Mouse (Mus musculus) midbrain, postnatal 0 days (tissue): Measurements from ENCODE around the gene Smtn. TPM values are rescaled to one million over a fixed set of nuclear protein-coding genes. Genes with fewer than 3 reads are reported as not detected.
A peak's percentile ranks its signal among the peaks of the same experiment; 100 is the strongest.

Experiments
- ATAC-seq: fragments of 200-750 bp; cut with Nextera tagmentation; 2 replicates; pipeline ENCODE4 v1.8.0; 2017; ENCODE audit warnings: moderate number of reproducible peaks, mild to moderate bottlenecking, moderate TSS enrichment, moderate library complexity; ENCODE audit not compliant: low FRiP score
- DNase-seq: peaks from one replicate; pipeline ENCODE4 v3.0.0-alpha.2; 2015; ENCODE audit warnings: low spot score
- H3K27ac ChIP-seq: fragments of 300-500 bp; sonication (generic); 2 replicates; pipeline ENCODE4 v1.5.1; 2014; ENCODE audit warnings: low read depth, mild to moderate bottlenecking, low read length, mixed read lengths
- H3K27me3 ChIP-seq: fragments of 300-500 bp; sonication (generic); 2 replicates; pipeline ENCODE4 v1.6.1; 2014; ENCODE audit warnings: low read length, control low read depth, mixed read lengths; ENCODE audit not compliant: insufficient read depth
- H3K36me3 ChIP-seq: fragments of 300-500 bp; sonication (generic); 2 replicates; pipeline ENCODE4 v1.6.1; 2014; ENCODE audit warnings: low read length, control low read depth, mixed read lengths; ENCODE audit not compliant: insufficient read depth
- H3K4me1 ChIP-seq: fragments of 300-500 bp; sonication (generic); 2 replicates; pipeline ENCODE4 v1.6.1; 2014; ENCODE audit warnings: mild to moderate bottlenecking, control low read depth, antibody characterized with exemption, low read length, mixed read lengths; ENCODE audit not compliant: insufficient read depth
- H3K4me2 ChIP-seq: fragments of 300-500 bp; sonication (generic); 2 replicates; pipeline ENCODE4 v1.6.1; 2014; ENCODE audit warnings: low read depth, mild to moderate bottlenecking, low read length, mixed read lengths; ENCODE audit not compliant: poor library complexity, severe bottlenecking
- H3K4me3 ChIP-seq: fragments of 300-500 bp; sonication (generic); 2 replicates; pipeline ENCODE4 v1.5.1; 2014; ENCODE audit warnings: low read depth, mild to moderate bottlenecking, low read length, moderate library complexity
- H3K9ac ChIP-seq: fragments of 300-500 bp; sonication (generic); replicated peaks from 2 replicates; pipeline ENCODE4 v1.6.1; 2014; ENCODE audit warnings: mild to moderate bottlenecking, low read length, moderate library complexity, mixed read lengths; ENCODE audit not compliant: poor library complexity, severe bottlenecking
- H3K9me3 ChIP-seq: fragments of 300-500 bp; sonication (generic); 2 replicates; pipeline ENCODE4 v1.6.1; 2016; ENCODE audit warnings: low read length, control low read depth
- CTCF ChIP-seq: IDR thresholded peaks from 2 replicates; pipeline ENCODE4 v1.5.1; 2016; ENCODE audit warnings: antibody characterized with exemption, mild to moderate bottlenecking
- WGBS: fragments of 180-500 bp; shearing (Covaris S2); extraction: QIAGEN DNeasy Blood & Tissue Kit; methylation state at CpG from one replicate; pipeline ENCODE4 v1.1.7; 2014; 5-methylcytosine and 5-hydroxymethylcytosine counted together
- polyA plus RNA-seq: library from polyadenylated mRNA; unstranded; fragments of >200 nt; fragmentation: Nextera tagmentation; extraction: Ambion mirVana; gene quantifications from 2 replicates; pipeline ENCODE4 v1.2.1, GENCODE M21; 2015
- total RNA-seq: library from RNA; depleted of rRNA; stranded (reverse); fragments of >200 nt; gene quantifications from 2 replicates; pipeline ENCODE4 v1.2.3, GENCODE M21; 2014; rRNA removed

Gene Smtn
- total and polyA plus RNA-seq, 2 experiments from 2014 or later = 8.1 to 9.9 TPM

DNA sequence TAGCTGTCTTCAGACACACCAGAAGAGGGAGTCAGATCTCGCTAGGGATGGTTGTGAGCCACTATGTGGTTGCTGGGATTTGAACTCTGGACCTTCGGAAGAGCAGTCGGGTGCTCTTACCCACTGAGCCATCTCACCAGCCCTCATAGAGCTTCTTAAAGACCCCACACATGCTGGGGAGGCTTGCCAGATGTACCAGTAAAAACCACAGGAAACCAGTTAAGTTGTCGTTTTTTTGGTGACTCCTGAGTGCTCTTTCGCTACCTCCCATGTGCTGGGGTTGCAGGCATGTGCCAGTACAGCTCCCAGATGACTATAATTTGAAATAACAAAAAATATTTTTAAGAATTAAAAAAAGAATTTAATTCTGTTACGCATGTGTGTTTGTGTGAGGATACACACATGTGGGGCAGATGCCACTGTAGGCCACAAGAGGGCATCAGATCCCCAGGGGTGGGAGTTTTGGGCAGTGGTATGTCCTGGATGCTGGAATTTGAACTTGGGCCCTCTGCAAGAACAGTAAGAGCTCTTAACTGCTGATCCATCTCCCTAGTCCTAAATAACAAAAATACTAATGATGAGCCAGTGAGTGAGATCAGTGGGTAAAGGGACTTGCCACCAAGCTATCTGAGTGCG lies 65.8 kb downstream of the Smtn start:
- Histone ChIP-seq H3K4me1 (no peaks in the 10 kb centered on the region), H3K4me2 (no peak overlapping the region), H3K27ac (no peak overlapping the region), H3K27me3 (no peaks in the 10 kb centered on the region), H3K36me3 (no peaks in the 10 kb centered on the region), H3K4me3 (no peak overlapping the region), H3K9me3 (no peaks in the 10 kb centered on the region), H3K9ac (no peak overlapping the region)
- DNase-seq (no peak), ATAC-seq (no peak)
- TF ChIP-seq CTCF = peak; percentile 60
- whole genome bisulfite sequencing = 89% methylated on average over 7 of the region's 7 CpGs

DNA sequence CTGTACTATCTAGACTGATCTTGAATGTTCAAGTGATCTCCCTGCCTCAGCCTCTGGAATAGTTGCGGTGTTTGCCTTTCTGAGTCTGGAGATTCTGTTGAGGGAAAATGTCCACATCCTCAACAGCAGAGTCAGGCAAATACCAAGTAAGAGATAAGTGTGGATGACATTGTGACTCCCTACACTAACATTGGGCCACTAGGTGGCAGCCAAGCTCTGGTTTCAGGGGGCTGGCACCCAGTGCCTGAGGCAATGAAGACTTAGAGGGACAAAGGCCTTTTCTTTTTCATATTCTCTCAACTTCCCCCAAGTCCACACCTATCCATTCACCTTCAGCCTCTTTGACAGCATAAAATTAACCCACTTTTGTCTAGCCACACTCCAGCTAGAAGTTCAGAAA lies 67.9 kb downstream of the Smtn start:
- 39% methylated on average over 1 of the region's 1 CpGs for WGBS
- Histone ChIP-seq H3K9me3 (no peaks in the 10 kb centered on the region), H3K4me3 (no peak overlapping the region), H3K9ac (no peak overlapping the region), H3K36me3 (no peaks in the 10 kb centered on the region), H3K27me3 (no peaks in the 10 kb centered on the region), H3K4me2 (no peak overlapping the region), H3K4me1 (no peaks in the 10 kb centered on the region), H3K27ac (no peak overlapping the region)
- DNase-seq = peak; percentile 93
- ATAC-seq = no peak
- peak; percentile 92 for TF ChIP-seq CTCF

DNA sequence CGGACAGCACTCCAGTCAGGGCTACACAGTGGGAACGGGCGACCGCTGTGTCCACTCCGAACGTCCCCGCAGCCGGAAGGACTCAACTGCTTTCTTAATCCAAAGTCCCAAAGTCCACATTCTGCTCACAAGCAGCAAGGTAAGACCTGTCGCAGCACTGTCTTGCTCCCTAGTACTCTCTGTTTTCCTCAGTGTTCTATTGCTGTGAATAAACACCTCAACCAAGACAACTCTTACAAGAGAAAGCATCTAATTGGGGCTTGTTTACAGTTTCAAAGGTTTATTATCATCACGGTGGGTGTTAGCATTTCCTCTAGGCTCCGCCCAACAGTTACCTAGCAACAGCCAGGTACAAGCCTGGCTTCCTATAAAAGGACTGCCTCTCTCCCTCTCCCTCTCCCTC lies 69.0 kb downstream of the Smtn start:
- no peak for ATAC-seq
- WGBS = 30% methylated on average over 11 of the region's 11 CpGs
- Histone ChIP-seq H3K4me1 (no peaks in the 10 kb centered on the region), H3K4me2 (no peak overlapping the region), H3K36me3 (no peaks in the 10 kb centered on the region), H3K9me3 (no peaks in the 10 kb centered on the region), H3K27ac (no peak overlapping the region), H3K4me3 (no peak overlapping the region), H3K9ac (no peak overlapping the region), H3K27me3 (no peaks in the 10 kb centered on the region)
- TF ChIP-seq CTCF = no peak
- no peak for DNase-seq

Other genes with a start within 250 kb of the Smtn start
- gene Pik3ip1, start 210.2 kb downstream of the Smtn start, total RNA-seq = 42.5 and 43.4 TPM in 2 replicates
- 34.7 and 37.5 TPM in 2 replicates for gene Pik3ip1, start 210.2 kb downstream of the Smtn start, polyA plus RNA-seq
- gene Limk2, start 131.4 kb downstream of the Smtn start, total RNA-seq = 250 and 290 TPM in 2 replicates
- 134 and 149 TPM in 2 replicates for gene Limk2, start 131.4 kb downstream of the Smtn start, polyA plus RNA-seq
- 43.6 and 46.8 TPM in 2 replicates for gene Rnf185, start 88.2 kb downstream of the Smtn start, total RNA-seq
- 36.9 and 39.6 TPM in 2 replicates for gene Rnf185, start 88.2 kb downstream of the Smtn start, polyA plus RNA-seq
- 27.4 and 33.1 TPM in 2 replicates for gene Pla2g3, start 52.3 kb downstream of the Smtn start, total RNA-seq
- gene Pla2g3, start 52.3 kb downstream of the Smtn start, polyA plus RNA-seq = 15.4 and 20.1 TPM in 2 replicates
- gene Inpp5j, start 35.8 kb downstream of the Smtn start, total RNA-seq = 10.5 and 10.6 TPM in 2 replicates
- 17.3 and 19.3 TPM in 2 replicates for gene Inpp5j, start 35.8 kb downstream of the Smtn start, polyA plus RNA-seq
- gene Selenom, start 25.9 kb downstream of the Smtn start, total RNA-seq = 244 and 290 TPM in 2 replicates
- 298 and 349 TPM in 2 replicates for gene Selenom, start 25.9 kb downstream of the Smtn start, polyA plus RNA-seq
- gene Morc2a, start 108.6 kb upstream of the Smtn start, total RNA-seq = 39.1 and 44.2 TPM in 2 replicates
- 19.8 and 21.9 TPM in 2 replicates for gene Morc2a, start 108.6 kb upstream of the Smtn start, polyA plus RNA-seq